Mouse (Mus musculus) spleen, adult 2 months (tissue): ENCODE results near the gene Fuca1.

ENCODE experiments used
- CTCF ChIP-seq: fragments of 200-500 bp; IDR thresholded peaks from 2 replicates; pipeline ENCODE4 v1.5.1; 2011; ENCODE audit warnings: mild to moderate bottlenecking, inconsistent platforms; ENCODE audit not compliant: insufficient read depth, insufficient read length, insufficient replicate concordance; ENCODE audit errors: extremely low read depth
- POLR2A ChIP-seq: fragments of 200-500 bp; IDR thresholded peaks from 2 replicates; pipeline ENCODE4 v1.6.1; 2011; ENCODE audit warnings: low read depth, low read length, inconsistent platforms

GRCm38 (mm10) chr4:135948142-135948541 lies 27.6 kb downstream of the Fuca1 start:
- no peak for TF ChIP-seq CTCF
- no peak for TF ChIP-seq POLR2A
